In the genomic region with DNA sequence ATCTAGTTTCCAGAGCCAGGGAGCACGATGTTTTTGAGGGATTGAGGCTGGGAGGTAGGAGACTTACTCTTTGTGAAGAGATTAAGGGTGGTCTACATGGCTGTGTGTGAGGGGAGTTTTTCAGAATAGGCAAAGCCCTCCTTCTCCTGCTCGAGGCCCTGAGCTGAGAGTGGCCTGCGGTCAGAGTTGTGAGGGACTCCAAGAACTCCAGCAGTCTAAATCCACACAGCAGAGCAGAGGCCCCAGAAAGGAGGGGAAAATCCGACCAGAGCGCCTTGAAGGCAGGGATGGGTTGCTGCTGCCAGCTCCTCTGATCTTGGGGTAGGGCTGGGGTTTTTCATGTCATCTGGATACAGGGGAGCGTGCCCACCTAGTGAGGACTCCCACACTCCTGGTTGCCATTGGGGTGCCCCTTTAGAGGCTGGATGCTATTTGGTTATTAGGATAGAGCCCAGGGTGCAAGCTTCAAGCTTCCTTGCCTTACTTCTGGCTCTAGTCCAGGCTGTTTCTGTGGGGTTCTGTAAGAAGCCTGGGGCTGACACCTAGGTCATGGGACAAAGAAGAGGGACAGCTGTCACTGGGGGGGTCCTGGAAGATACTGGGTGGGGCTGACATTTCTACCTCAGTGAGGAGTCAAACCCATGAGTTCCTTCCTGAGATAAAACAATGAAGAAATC, we compare ENCODE assay signal across 8 mouse cellular contexts. TPM values are rescaled to one million over a fixed set of nuclear protein-coding genes. Genes with fewer than 3 reads are reported as not detected.
A peak's percentile ranks its signal among the peaks of the same experiment; 100 is the strongest.
DNase-seq lines count a peak whose midpoint lies in the region; ATAC-seq lines count a peak whose summit lies in the region.

No protein-coding gene starts in this region.

- no peak for ATAC-seq in heart, embryonic 12.5 days (ENCODE audit: insufficient number of reproducible peaks, low FRiP score)
- no peak for ATAC-seq in liver, embryonic 12.5 days

- no peaks in the 10 kb centered on the region for H3K27me3 ChIP-seq in heart, embryonic 12.5 days (replicated peaks)
- no peaks in the 10 kb centered on the region for H3K27me3 ChIP-seq in liver, embryonic 12.5 days (replicated peaks)

- peak overlapping the region; percentile 87 for H3K4me2 ChIP-seq in heart, embryonic 12.5 days
- peak overlapping the region; percentile 94 for H3K4me2 ChIP-seq in liver, embryonic 12.5 days

- peak overlapping the region; percentile 96 for H3K9ac ChIP-seq in heart, embryonic 12.5 days
- peak overlapping the region; percentile 99 for H3K9ac ChIP-seq in liver, embryonic 12.5 days

- H3K27ac ChIP-seq in heart, embryonic 12.5 days (ENCODE audit: poor library complexity, severe bottlenecking) = peak overlapping the region; percentile 99
- peak overlapping the region; percentile 99 for H3K27ac ChIP-seq in liver, embryonic 12.5 days

- H3K4me1 ChIP-seq in heart, embryonic 12.5 days (replicated peaks) = peaks cover 43% of the 10 kb centered on the region
- H3K4me1 ChIP-seq in liver, embryonic 12.5 days = peaks cover 82% of the 10 kb centered on the region

- H3K4me3 ChIP-seq in heart, embryonic 12.5 days = peak overlapping the region; percentile 95
- H3K4me3 ChIP-seq in liver, embryonic 12.5 days = peak overlapping the region; percentile 96

- DNase-seq in adrenal gland, adult (ENCODE audit: inconsistent age in 2 of 2, low spot score in 1 of 2) = peak; percentile 44 to 75
- DNase-seq in adrenal gland, adult 18-20 months (ENCODE audit: low spot score in 2 of 2) = no peak
- peak; percentile 50 for DNase-seq in 416B (ENCODE audit: low read depth)
- DNase-seq in thymus, postnatal 25 days = peak; percentile 44
- no peak for DNase-seq in right cerebral cortex, adult 2 months (ENCODE audit: low spot score in 2 of 2)
- no peak for DNase-seq in cerebellum, postnatal 14 days

- 31% methylated on average over 6 of the region's 6 CpGs for WGBS in heart, embryonic 12.5 days
- 27% methylated on average over 6 of the region's 6 CpGs for WGBS in liver, embryonic 12.5 days (ENCODE audit: insufficient replicate concordance)

- H3K36me3 ChIP-seq in heart, embryonic 12.5 days = peaks cover 51% of the 10 kb centered on the region
- peaks cover 64% of the 10 kb centered on the region for H3K36me3 ChIP-seq in liver, embryonic 12.5 days

- no peaks in the 10 kb centered on the region for H3K9me3 ChIP-seq in heart, embryonic 12.5 days (replicated peaks)
- no peaks in the 10 kb centered on the region for H3K9me3 ChIP-seq in liver, embryonic 12.5 days (replicated peaks)

RNA-seq across cellular contexts. Expression of gene Bysl, which starts 15.0 kb away (rescaled TPM):
- 10 to 100 TPM; 23.0 to 24.2 TPM for total RNA-seq in adrenal gland, adult 18-20 months (2021)
- 24.7 and 27.8 TPM in 2 replicates for polyA plus RNA-seq in heart, embryonic 12.5 days (2016; fragmentation: Nextera tagmentation; extraction: Ambion mirVana)
- 34.6 and 35.2 TPM in 2 replicates for polyA plus RNA-seq in liver, embryonic 12.5 days (2016; fragmentation: Nextera tagmentation; extraction: Ambion mirVana)

RNA-seq across cellular contexts. Expression of gene Med20, which starts 15.1 kb away (rescaled TPM):
- total RNA-seq in adrenal gland, adult 18-20 months (2021) = 10 to 100 TPM; 50.1 to 50.3 TPM
- 27.8 and 30.0 TPM in 2 replicates for polyA plus RNA-seq in heart, embryonic 12.5 days (2016; fragmentation: Nextera tagmentation; extraction: Ambion mirVana)
- 31.2 and 32.6 TPM in 2 replicates for polyA plus RNA-seq in liver, embryonic 12.5 days (2016; fragmentation: Nextera tagmentation; extraction: Ambion mirVana)

RNA-seq across cellular contexts. Expression of gene Gm20517, which starts 15.1 kb away (rescaled TPM):
- 1 to 10 TPM; 1.6 to 3.4 TPM for total RNA-seq in adrenal gland, adult 18-20 months (2021)
- polyA plus RNA-seq in heart, embryonic 12.5 days (2016; fragmentation: Nextera tagmentation; extraction: Ambion mirVana) = 1.3 and 2.7 TPM in 2 replicates
- 2.3 and 2.7 TPM in 2 replicates for polyA plus RNA-seq in liver, embryonic 12.5 days (2016; fragmentation: Nextera tagmentation; extraction: Ambion mirVana)

RNA-seq across cellular contexts. Expression of gene Usp49, which starts 34.2 kb away (rescaled TPM):
- 1 to 10 TPM; 3.0 to 4.1 TPM for total RNA-seq in adrenal gland, adult 18-20 months (2021)
- 3.5 and 4.8 TPM in 2 replicates for polyA plus RNA-seq in heart, embryonic 12.5 days (2016; fragmentation: Nextera tagmentation; extraction: Ambion mirVana)
- polyA plus RNA-seq in liver, embryonic 12.5 days (2016; fragmentation: Nextera tagmentation; extraction: Ambion mirVana) = 5.0 and 6.2 TPM in 2 replicates

Comparison
In these comparisons a context has a peak if more than half of its experiments do, and no peak if none do; other contexts are left out.
1. DNase-seq: peak in adrenal gland, adult (2 of 2), 416B (single experiment) and thymus, postnatal 25 days (single experiment); none in adrenal gland, adult 18-20 months (0 of 2), right cerebral cortex, adult 2 months (0 of 2) and cerebellum, postnatal 14 days (0 of 2).